Mouse (Mus musculus): ENCODE results near the gene Plch2. TPM values are rescaled to one million over a fixed set of nuclear protein-coding genes. Genes with fewer than 3 reads are reported as not detected.

Plch2 gene
- polyA plus RNA-seq, 1 experiment from 2014 or later = 23.0 TPM

DNA sequence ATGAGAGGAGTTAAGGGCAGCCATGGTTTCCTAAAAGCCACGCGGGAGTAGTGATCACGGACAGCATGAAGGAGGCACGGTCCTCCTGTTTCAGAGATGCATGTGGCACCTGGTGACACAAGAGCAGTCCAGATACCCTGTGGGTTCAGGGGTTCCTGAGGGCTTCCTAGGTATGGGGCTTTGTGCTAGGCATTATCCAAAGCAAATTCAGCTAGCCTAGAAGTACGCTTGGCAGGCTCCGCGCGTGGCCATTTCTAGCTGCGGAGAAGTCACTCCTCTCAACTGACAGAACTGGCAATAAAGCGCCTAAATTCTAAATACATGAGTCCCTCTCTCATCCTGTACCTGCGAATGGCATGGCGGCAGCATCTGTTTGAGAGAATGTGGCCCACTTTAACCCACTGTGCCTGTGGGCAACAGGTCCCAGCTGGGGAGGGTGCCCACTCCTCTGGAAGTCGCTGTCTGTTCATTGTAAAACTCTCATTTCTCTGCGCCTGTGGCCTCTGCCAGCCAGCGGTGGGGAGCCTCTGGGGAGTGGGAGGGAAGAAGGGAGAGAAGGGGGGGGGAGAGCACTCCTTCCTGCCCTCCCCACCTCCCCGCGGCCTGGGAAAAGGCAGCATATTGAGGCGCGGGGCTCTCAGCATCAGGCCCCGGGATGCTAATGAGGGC is 96.4 kb downstream of the Plch2 start:
- WGBS = 8% methylated on average over 20 of the region's 20 CpGs

DNA sequence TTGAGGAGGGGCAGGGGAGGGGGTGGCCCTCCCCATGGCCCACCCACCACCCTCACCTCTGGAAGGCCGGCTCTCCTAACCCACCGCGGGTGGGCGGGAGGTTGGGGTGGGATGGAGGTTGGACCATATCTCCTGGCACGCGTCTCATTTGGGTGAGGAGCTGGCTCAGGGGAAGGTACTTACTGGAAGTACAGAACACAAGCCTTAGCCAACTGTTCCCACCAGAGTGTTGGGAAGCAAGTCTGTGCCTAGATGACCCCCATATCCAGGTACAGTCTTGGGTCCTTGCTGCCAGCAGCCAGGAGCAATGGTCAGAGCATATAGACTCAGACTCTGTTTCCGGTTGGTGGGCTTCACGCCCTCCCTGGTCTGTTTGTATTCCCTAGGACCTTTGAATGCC is 98.0 kb downstream of the Plch2 start:
- no peaks in the 10 kb centered on the region for H3K9me3 ChIP-seq
- H3K27me3 ChIP-seq (replicated peaks) = no peaks in the 10 kb centered on the region
- no peaks in the 10 kb centered on the region for H3K36me3 ChIP-seq (replicated peaks)
- H3K9ac ChIP-seq = no peak overlapping the region
- 12% methylated on average over 8 of the region's 8 CpGs for WGBS
- H3K4me2 ChIP-seq = peak overlapping the region; percentile 35
- H3K27ac ChIP-seq = peak overlapping the region; percentile 46; the same call in 1 of the 2 replicates
- ATAC-seq (replicated peaks) = no peak
- no peak overlapping the region for H3K4me3 ChIP-seq
- peaks cover 63% of the 10 kb centered on the region for H3K4me1 ChIP-seq

More for the DNA sequence above, 96.4 kb downstream of the Plch2 start:
- Histone ChIP-seq H3K9me3 (no peaks in the 10 kb centered on the region), H3K4me3 (peak overlapping the region; percentile 82), H3K4me1 (peaks cover 69% of the 10 kb centered on the region), H3K4me2 (peak overlapping the region; percentile 71), H3K27ac (peak overlapping the region; percentile 97), H3K9ac (peak overlapping the region; percentile 81), H3K27me3 (replicated peaks) (no peaks in the 10 kb centered on the region), H3K36me3 (replicated peaks) (no peaks in the 10 kb centered on the region)
- peak; percentile 12 for ATAC-seq (replicated peaks)

DNA sequence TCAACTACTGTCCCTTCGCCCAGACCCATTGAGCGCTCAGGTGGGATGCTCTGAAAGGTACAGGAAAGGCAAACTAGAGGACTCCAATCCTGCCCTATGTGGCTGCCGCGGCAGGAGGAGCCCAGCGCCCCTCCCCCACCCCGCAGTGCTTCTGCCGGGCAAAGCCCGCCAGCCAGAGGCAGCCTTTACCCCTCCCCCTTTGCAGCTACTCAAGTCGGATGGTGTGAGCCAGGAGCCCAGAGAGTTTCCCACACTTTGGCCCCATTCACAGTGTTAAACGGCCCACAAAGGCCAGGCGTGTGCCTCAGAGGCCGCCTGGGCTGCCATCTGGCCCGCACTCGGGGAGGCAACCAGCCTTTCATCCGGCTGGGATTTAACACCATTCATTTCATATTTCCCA is 98.4 kb downstream of the Plch2 start:
- Histone ChIP-seq H3K4me3 (no peak overlapping the region), H3K4me1 (peaks cover 60% of the 10 kb centered on the region), H3K36me3 (replicated peaks) (no peaks in the 10 kb centered on the region), H3K27me3 (replicated peaks) (no peaks in the 10 kb centered on the region), H3K9me3 (no peaks in the 10 kb centered on the region), H3K27ac (peak overlapping the region; percentile 46; the same call in 1 of the 2 replicates), H3K4me2 (peak overlapping the region; percentile 35), H3K9ac (peak overlapping the region; percentile 23; the same call in 1 of the 2 replicates)
- peak; percentile 43 for ATAC-seq (replicated peaks)
- under 1% methylated on average over 15 of the region's 15 CpGs for WGBS

DNA sequence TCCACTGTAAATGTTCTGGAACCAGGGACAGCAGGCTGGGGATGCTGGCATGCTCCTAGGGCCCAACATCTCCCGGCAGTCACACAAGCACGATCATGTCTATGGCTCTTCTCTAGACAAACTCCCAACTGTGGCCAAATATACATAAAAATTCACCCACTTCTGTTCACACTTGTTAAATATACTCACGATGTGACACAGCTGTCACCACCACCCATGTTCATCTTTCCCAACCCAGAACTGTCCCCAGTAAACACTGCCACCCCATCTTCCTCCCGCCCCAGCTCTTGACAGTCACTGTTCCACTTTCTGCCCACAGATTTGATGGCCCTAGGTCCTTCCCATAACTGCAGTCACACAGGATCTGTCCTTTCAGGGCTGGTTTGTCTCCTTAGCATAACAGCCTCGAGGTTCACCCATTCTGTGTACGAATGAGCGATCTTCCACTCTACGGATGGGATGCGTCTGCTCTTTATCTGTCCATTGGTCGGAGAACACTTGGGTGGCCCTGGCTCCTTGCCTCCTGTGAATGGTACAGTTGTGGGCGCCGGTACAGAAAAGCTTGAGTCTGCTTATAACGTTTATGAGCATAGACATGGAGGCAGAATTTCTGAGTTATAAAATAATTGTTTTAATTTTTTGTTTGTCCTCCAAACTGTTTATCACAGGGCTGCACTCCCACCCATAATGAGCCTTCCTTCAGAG is 99.1 kb downstream of the Plch2 start:
- Histone ChIP-seq H3K27ac (no peak overlapping the region), H3K4me1 (peaks cover 60% of the 10 kb centered on the region), H3K4me2 (peak overlapping the region; percentile 35; the same call in 1 of the 2 replicates), H3K36me3 (replicated peaks) (no peaks in the 10 kb centered on the region), H3K9ac (no peak overlapping the region), H3K27me3 (replicated peaks) (no peaks in the 10 kb centered on the region; the same call in 1 of the 2 replicates), H3K9me3 (no peaks in the 10 kb centered on the region), H3K4me3 (no peak overlapping the region)
- 28% methylated on average over 13 of the region's 13 CpGs for WGBS
- ATAC-seq (replicated peaks) = no peak

DNA sequence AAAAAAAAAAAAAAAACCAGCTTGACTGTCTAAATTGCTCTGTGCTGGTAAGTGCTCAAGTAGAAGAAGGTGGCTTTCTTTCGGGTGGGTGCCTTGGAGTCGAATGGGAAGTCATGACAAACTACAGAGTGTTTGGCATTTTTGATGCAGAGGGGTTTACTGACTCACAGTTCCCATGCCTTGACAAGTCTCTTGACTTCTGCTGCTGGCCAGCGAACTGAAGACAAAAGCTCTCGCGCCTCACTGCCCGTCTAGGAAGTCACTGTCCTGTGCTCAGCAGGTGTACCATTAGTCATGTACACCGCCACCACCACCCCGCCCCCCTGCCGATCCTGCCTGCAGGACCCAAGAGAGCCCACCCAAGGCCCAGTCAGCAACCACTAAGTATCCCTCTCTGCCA is 100.0 kb downstream of the Plch2 start:
- no peak overlapping the region for H3K27ac ChIP-seq
- H3K4me3 ChIP-seq = no peak overlapping the region
- ATAC-seq (replicated peaks) = no peak
- 34% methylated on average over 9 of the region's 9 CpGs for WGBS
- H3K9ac ChIP-seq = no peak overlapping the region
- H3K4me1 ChIP-seq = peaks cover 53% of the 10 kb centered on the region
- no peaks in the 10 kb centered on the region for H3K9me3 ChIP-seq
- H3K36me3 ChIP-seq (replicated peaks) = no peaks in the 10 kb centered on the region
- H3K27me3 ChIP-seq (replicated peaks) = no peaks in the 10 kb centered on the region; the same call in 1 of the 2 replicates
- no peak overlapping the region for H3K4me2 ChIP-seq

DNA sequence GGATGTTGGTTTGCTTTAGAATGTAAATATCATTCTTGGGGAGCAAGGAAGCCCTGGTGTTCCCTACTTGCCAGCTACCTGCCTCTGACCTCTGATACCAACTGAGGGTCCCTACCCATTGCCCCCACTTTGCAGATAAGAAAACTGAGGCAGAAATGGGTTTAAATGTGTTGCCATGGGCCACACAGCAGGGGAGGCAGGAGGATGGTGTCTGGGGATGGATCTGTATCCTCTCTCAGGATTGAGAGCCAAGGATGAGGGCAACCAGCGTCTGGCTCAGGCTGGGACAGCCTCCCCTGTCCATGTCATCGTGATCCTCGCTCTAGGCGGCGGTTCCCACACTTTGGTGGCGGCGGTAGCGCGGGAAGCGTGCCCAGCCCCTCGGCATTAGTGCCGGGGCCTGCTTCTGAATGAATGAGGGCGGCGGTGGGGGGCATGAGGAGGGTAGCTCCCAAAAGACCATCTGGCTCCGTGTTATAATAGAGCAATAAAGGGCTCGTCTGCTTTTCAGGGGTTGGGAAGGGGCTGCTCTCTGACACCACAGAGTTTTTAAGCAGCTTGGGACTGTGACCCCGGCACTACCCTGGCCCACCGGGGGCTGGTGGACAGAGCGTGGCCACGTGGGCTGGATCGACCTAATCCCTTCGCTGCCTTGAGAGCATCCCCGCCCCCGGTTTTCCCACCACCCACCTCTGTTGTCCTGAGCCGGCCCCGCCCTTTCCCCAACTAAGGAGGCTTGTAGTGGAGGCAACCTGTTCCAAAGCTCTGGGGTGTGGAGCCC is 103.9 kb downstream of the Plch2 start:
- H3K27me3 ChIP-seq (replicated peaks) = no peaks in the 10 kb centered on the region; the same call in 1 of the 2 replicates
- peak; percentile 48; the same call in 1 of the 2 replicates for ATAC-seq (replicated peaks)
- H3K9me3 ChIP-seq = no peaks in the 10 kb centered on the region
- 2% methylated on average over 26 of the region's 26 CpGs for WGBS
- H3K4me2 ChIP-seq = peak overlapping the region; percentile 32; the same call in 1 of the 2 replicates
- H3K36me3 ChIP-seq (replicated peaks) = no peaks in the 10 kb centered on the region
- no peak overlapping the region for H3K27ac ChIP-seq
- no peak overlapping the region for H3K9ac ChIP-seq
- peaks cover 26% of the 10 kb centered on the region for H3K4me1 ChIP-seq
- H3K4me3 ChIP-seq = no peak overlapping the region

DNA sequence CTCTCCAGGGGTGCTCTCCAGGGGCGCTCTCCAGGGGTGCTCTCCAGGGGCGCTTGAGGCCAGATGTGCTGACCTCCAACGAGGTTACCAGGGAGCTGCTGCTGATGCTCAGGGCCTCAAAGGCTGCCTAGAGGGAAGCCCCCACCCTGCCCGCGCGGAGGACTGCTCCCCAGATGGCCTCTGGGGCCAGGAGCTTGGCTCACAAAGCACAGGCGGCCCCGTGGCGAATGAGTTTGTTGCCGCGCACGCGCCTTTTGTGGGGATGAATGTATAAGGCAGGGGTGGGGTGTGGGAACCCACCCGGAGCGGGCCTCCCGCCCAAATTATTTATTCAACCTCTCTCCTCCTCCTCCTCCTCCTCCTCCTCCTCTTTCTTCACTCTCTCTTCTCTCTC is 107.0 kb downstream of the Plch2 start:
- WGBS = 3% methylated on average over 16 of the region's 16 CpGs
- Histone ChIP-seq H3K36me3 (replicated peaks) (no peaks in the 10 kb centered on the region), H3K27ac (0 out of 2 replicates have a peak overlapping the region, but pooled peaks have one; percentile 34), H3K27me3 (replicated peaks) (no peaks in the 10 kb centered on the region; the same call in 1 of the 2 replicates), H3K9ac (no peak overlapping the region), H3K4me3 (no peak overlapping the region), H3K4me2 (peak overlapping the region; percentile 31), H3K9me3 (no peaks in the 10 kb centered on the region), H3K4me1 (peaks cover 32% of the 10 kb centered on the region)
- no peak for ATAC-seq (replicated peaks)

DNA sequence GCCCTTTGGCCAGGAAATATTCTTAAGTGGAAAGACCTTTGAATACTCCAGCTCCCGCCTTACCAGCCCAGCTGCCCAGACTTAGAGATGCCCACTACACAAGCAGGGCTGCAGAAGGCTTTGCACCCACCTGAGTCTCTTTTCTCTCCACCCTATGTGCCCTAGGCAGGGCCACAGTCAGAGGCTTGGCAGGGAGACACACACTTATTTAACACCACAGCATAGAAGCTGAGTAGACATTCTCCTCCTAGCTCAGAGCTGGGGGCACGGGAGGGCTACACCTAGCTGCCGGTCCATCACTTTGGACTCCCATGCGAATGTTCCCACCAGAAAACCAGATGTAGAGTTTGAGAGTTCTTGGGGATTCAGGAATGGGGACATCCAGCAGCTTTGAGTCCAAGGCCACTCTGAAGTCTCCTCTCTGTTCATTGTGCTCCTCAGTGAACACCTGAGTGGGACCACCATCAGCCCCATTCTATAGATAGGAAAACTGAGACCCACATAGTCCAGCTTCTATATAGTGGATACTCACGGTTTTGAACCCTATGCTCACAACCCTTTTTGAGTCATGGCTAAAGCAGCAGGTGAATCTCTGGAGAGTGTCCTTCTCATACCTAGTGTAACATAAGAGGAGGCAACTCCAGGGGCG is 107.5 kb downstream of the Plch2 start:
- H3K9me3 ChIP-seq = no peaks in the 10 kb centered on the region
- H3K27me3 ChIP-seq (replicated peaks) = no peaks in the 10 kb centered on the region; the same call in 1 of the 2 replicates
- no peak overlapping the region for H3K4me3 ChIP-seq
- ATAC-seq (replicated peaks) = no peak; the same call in 1 of the 2 replicates
- H3K4me1 ChIP-seq = peaks cover 32% of the 10 kb centered on the region
- peak overlapping the region; percentile 69 for H3K27ac ChIP-seq
- H3K9ac ChIP-seq = no peak overlapping the region
- peak overlapping the region; percentile 31 for H3K4me2 ChIP-seq
- H3K36me3 ChIP-seq (replicated peaks) = no peaks in the 10 kb centered on the region
- 28% methylated on average over 6 of the region's 6 CpGs for WGBS

DNA sequence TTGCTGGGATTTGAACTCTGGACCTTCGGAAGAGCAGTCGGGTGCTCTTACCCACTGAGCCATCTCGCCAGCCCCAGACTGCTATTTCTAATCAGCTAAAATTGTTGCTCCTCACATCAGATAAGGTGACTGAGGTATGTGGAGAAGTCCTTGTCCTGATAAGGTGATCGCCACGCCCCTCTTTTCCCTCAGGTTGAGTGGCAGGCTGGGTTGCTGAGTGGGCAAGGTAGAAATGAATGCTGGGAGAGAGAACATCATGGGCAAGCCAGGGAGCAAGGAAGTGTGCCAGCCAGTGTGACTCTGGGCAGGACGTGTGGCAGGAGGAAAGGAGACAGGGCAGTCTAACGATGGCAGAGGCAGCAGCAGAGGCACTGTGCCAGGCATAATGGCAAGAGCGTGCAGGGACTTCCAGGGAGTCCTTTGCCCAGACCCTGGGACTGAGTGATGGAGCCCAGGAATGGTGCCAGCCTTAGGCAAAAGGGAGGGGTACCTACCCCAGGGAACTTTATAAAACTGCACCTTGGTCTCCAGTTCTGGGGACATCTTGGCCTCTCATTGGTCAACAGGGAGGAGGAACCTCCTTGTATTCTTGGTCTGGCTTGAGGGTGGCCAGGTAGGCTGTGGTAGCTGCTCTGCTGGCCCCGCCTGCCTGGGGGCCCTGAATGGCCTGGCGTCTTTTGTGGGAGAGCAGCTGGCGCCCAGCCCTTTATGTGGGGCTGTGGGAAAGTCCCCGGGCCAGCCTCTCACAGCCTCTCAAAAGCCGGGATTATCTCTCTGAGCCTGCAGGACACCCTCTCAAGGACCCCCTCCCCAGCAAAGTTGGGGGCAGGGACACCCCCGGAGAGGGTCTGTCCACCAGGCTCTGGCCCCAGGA is 108.3 kb downstream of the Plch2 start:
- Histone ChIP-seq H3K4me3 (no peak overlapping the region), H3K9ac (no peak overlapping the region), H3K4me1 (peaks cover 32% of the 10 kb centered on the region), H3K27ac (peak overlapping the region; percentile 69), H3K9me3 (no peaks in the 10 kb centered on the region), H3K27me3 (replicated peaks) (no peaks in the 10 kb centered on the region; the same call in 1 of the 2 replicates), H3K36me3 (replicated peaks) (no peaks in the 10 kb centered on the region), H3K4me2 (no peak overlapping the region)
- 32% methylated on average over 14 of the region's 14 CpGs for WGBS
- ATAC-seq (replicated peaks) = peak; percentile 67

DNA sequence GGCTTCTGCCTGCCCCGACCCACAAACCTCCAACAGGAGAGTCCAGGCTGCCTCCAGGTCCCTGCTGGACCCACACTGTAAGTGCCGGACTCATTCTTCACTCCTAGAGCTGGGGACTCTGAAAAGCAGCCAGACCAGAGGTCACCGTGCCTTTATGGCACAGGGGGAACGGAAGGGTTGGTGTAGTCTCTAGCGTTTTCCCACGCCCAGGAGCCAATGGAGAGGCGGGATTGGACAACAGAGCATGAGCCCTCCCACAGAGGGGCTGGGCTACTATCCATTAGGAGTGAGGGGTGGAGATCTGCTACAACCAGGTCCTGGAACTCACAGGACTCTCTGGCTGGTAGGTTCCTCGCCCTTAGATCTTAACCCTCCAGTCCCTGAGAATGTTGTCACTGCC is 110.3 kb downstream of the Plch2 start:
- Histone ChIP-seq H3K27ac (peak overlapping the region; percentile 69), H3K4me2 (peak overlapping the region; percentile 60), H3K36me3 (replicated peaks) (no peaks in the 10 kb centered on the region), H3K4me1 (peaks cover 23% of the 10 kb centered on the region), H3K4me3 (peak overlapping the region; percentile 32), H3K9me3 (no peaks in the 10 kb centered on the region), H3K27me3 (replicated peaks) (no peaks in the 10 kb centered on the region), H3K9ac (peak overlapping the region; percentile 32; the same call in 1 of the 2 replicates)
- WGBS = 0% methylated on average over 8 of the region's 8 CpGs
- ATAC-seq (replicated peaks) = peak; percentile 77

DNA sequence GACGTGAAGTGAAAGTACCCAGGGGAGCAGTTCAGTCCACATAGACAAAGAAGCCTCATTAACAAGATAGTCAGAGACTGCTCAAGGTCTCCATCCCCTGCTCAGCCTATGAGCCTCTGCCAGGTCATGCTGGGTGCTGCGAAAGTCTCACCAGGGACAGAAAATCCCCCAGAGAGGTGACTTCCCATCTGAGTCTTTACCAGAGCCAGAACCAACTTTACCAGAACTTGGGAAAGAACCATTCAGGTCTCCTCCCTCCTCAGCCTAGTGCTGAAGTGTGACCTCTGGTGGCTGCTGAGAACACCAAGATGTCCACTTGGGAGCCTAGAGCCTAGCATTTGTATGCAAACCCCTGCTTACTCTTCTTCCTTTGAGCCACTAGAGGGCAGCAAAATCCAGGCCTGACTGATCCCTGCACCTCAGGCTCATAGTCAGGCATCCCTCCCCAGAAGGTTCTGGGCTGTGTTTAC is 112.4 kb downstream of the Plch2 start:
- Histone ChIP-seq H3K9me3 (no peaks in the 10 kb centered on the region), H3K4me3 (no peak overlapping the region), H3K9ac (no peak overlapping the region), H3K27me3 (replicated peaks) (no peaks in the 10 kb centered on the region), H3K4me2 (no peak overlapping the region), H3K4me1 (peaks cover 18% of the 10 kb centered on the region), H3K27ac (no peak overlapping the region), H3K36me3 (replicated peaks) (no peaks in the 10 kb centered on the region)
- ATAC-seq (replicated peaks) = peak; percentile 40
- WGBS = 16% methylated on average over 2 of the region's 2 CpGs
